In genomic region chr2:139277571-139277970, GRCm38 (mm10) we compare ENCODE assay signal across 12 mouse cellular contexts.
DNase-seq lines count a peak whose midpoint lies in the region; ATAC-seq lines count a peak whose summit lies in the region.
"Had no signal": no experiment of that assay in that cellular context is flagged by ENCODE, and none has a peak within 500 bp of the region (broad histone marks: within the 10 kb centered on the region; RNA-seq: fewer than 3 reads in every experiment).

No protein-coding gene starts in this region.

- no peak overlapping the region for H3K4me2 ChIP-seq in forebrain, embryonic 16.5 days (ENCODE audit: low read length)

- 0 out of 2 replicates have a peak, but pooled peaks cover 4% of the 10 kb centered on the region for H3K4me1 ChIP-seq in forebrain, embryonic 16.5 days (replicated peaks; ENCODE audit: control insufficient read depth, insufficient read depth, low read length)

- intact Hi-C loops in heart, postnatal 10 days (cut with DNase I) = no loop called here

- H3K27me3 ChIP-seq in forebrain, embryonic 16.5 days (replicated peaks; ENCODE audit: control insufficient read depth, insufficient read depth, low read length) = no peaks in the 10 kb centered on the region

- no peaks in the 10 kb centered on the region for H3K36me3 ChIP-seq in forebrain, embryonic 16.5 days (ENCODE audit: control insufficient read depth, insufficient read depth)

- no peak overlapping the region for H3K27ac ChIP-seq in forebrain, embryonic 16.5 days (ENCODE audit: low read length)
- H3K27ac ChIP-seq: heart, adult 2 months; kidney, postnatal 0 days; macrophage had no signal

- ATAC-seq in forebrain, embryonic 16.5 days = no peak
- ATAC-seq: liver, postnatal 0 days had no signal

- no peak overlapping the region for H3K9ac ChIP-seq in forebrain, embryonic 16.5 days (replicated peaks; ENCODE audit: low read depth, low read length)
- H3K9ac ChIP-seq: liver, postnatal 0 days had no signal

- no peaks in the 10 kb centered on the region for H3K9me3 ChIP-seq in forebrain, embryonic 16.5 days (ENCODE audit: control insufficient read depth, low read length)

- DNase-seq in frontal cortex, adult 2 months (ENCODE audit: extremely low spot score in 1 of 2, low spot score in 1 of 2) = peak; percentile 9 to 49
- DNase-seq in frontal cortex, postnatal 14 days (ENCODE audit: low spot score in 2 of 2) = no peak
- DNase-seq in cerebellum, adult 9-11 months = peak; percentile 99
- DNase-seq in layer of hippocampus, adult 9-11 months = peak; percentile 90
- DNase-seq in right cerebral cortex, postnatal 25 days = peak; percentile 23
- DNase-seq in ovary, adult 18-20 months (ENCODE audit: low spot score) = no peak
- DNase-seq in heart, postnatal 10 days = no peak
- DNase-seq: heart, adult 2 months; liver, postnatal 0 days had no signal

- H3K4me3 ChIP-seq in forebrain, embryonic 16.5 days (replicated peaks; ENCODE audit: low read length) = no peak overlapping the region
- H3K4me3 ChIP-seq: heart, adult 2 months had no signal

- WGBS in forebrain, embryonic 16.5 days = 91% methylated on average over 8 of the region's 8 CpGs

Comparison
In these comparisons a context has a peak if more than half of its experiments do, and no peak if none do; other contexts are left out.
1. DNase-seq: peak in frontal cortex, adult 2 months (2 of 2), cerebellum, adult 9-11 months (single experiment), layer of hippocampus, adult 9-11 months (single experiment) and right cerebral cortex, postnatal 25 days (single experiment); none in frontal cortex, postnatal 14 days (0 of 2), ovary, adult 18-20 months (single experiment) and heart, postnatal 10 days (0 of 2).